Comparison of ENCODE assay signal across 23 mouse cellular contexts in the genomic region with DNA sequence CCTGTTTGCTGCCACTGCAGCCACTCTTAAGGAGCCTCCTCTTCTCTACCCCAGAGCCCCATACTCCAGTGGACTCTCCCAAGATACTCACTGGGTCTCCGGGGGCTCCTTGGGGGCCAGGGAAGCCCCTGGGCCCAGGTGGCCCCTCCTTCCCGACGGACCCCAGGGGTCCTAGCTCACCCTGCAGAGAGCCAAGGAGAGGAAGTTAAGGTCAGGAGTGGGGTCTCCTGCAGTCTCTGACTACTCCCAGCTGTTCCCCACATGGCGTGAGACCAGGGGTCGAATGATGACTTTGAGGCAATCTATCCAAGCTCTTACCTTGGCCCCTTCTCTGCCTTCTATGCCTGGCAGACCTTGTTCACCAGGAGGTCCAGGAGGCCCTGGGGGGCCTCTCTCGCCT. TPM values are rescaled to one million over a fixed set of nuclear protein-coding genes. Genes with fewer than 3 reads are reported as not detected.
DNase-seq lines count a peak whose midpoint lies in the region; ATAC-seq and TF ChIP-seq lines count a peak whose summit lies in the region.
"Had no signal": no experiment of that assay in that cellular context is flagged by ENCODE, and none has a peak within 500 bp of the region (broad histone marks: within the 10 kb centered on the region; RNA-seq: fewer than 3 reads in every experiment).

No protein-coding gene starts in this region.

- ATAC-seq in heart, embryonic 14.5 days (ENCODE audit: insufficient number of reproducible peaks, insufficient read depth, low FRiP score, low read depth), result peak; percentile 35; the same call in 1 of the 2 replicates
- ATAC-seq in kidney, postnatal 0 days (replicated peaks; ENCODE audit: low FRiP score, low read depth), result peak; percentile 40; the same call in 1 of the 2 replicates
- ATAC-seq in limb, embryonic 15.5 days (ENCODE audit: insufficient number of reproducible peaks, low FRiP score, low TSS enrichment, low read depth), result 0 out of 2 replicates have a peak, but pooled peaks have one; percentile 30
- ATAC-seq in stomach, postnatal 0 days (ENCODE audit: low FRiP score, low TSS enrichment), result peak; percentile 5; the same call in 1 of the 2 replicates
- ATAC-seq: forebrain, embryonic 15.5 days; hindbrain, embryonic 16.5 days had no signal

- TF ChIP-seq EP300 in stomach, postnatal 0 days (optimal IDR thresholded peaks at IDR 0.05), result no peak

- H3K9ac ChIP-seq in heart, embryonic 14.5 days (ENCODE audit: low read length), result no peak overlapping the region
- no peak overlapping the region for H3K9ac ChIP-seq in kidney, postnatal 0 days (ENCODE audit: low read depth, low read length)
- no peak overlapping the region for H3K9ac ChIP-seq in limb, embryonic 15.5 days
- H3K9ac ChIP-seq in stomach, postnatal 0 days (ENCODE audit: low read length), result no peak overlapping the region
- H3K9ac ChIP-seq: forebrain, embryonic 15.5 days; heart, embryonic 12.5 days; hindbrain, embryonic 12.5 days had no signal

- WGBS in heart, embryonic 14.5 days, result 58% methylated on average over 6 of the region's 6 CpGs
- WGBS in kidney, postnatal 0 days, result 33% methylated on average over 6 of the region's 6 CpGs
- 71% methylated on average over 6 of the region's 6 CpGs for WGBS in limb, embryonic 15.5 days
- WGBS in limb, embryonic 10.5 days, result 78% methylated on average over 6 of the region's 6 CpGs
- 51% methylated on average over 6 of the region's 6 CpGs for WGBS in stomach, postnatal 0 days

- peaks cover 10% of the 10 kb centered on the region for H3K9me3 ChIP-seq in heart, embryonic 14.5 days (ENCODE audit: control insufficient read depth, low read length)
- H3K9me3 ChIP-seq in kidney, postnatal 0 days (replicated peaks; ENCODE audit: low read length), result no peaks in the 10 kb centered on the region; the same call in 1 of the 2 replicates
- H3K9me3 ChIP-seq in limb, embryonic 15.5 days, result no peaks in the 10 kb centered on the region
- H3K9me3 ChIP-seq in limb, embryonic 10.5 days (replicated peaks), result no peaks in the 10 kb centered on the region
- no peaks in the 10 kb centered on the region for H3K9me3 ChIP-seq in stomach, postnatal 0 days (ENCODE audit: control insufficient read depth, low read length)
- H3K9me3 ChIP-seq: hindbrain, embryonic 12.5 days had no signal

- no peak overlapping the region for H3K4me2 ChIP-seq in heart, embryonic 14.5 days (ENCODE audit: low read length)
- no peak overlapping the region for H3K4me2 ChIP-seq in kidney, postnatal 0 days (ENCODE audit: low read length)
- no peak overlapping the region for H3K4me2 ChIP-seq in limb, embryonic 15.5 days
- H3K4me2 ChIP-seq in stomach, postnatal 0 days (replicated peaks; ENCODE audit: low read depth), result no peak overlapping the region
- H3K4me2 ChIP-seq: forebrain, embryonic 15.5 days; heart, embryonic 12.5 days; hindbrain, embryonic 12.5 days had no signal

- intact Hi-C loops in heart, postnatal 36 days (cut with DNase I), result no loop called here

- DNase-seq in heart, postnatal 36 days, result no peak
- peak; percentile 53 for DNase-seq in kidney, postnatal 0 days (ENCODE audit: low spot score)
- DNase-seq in kidney, adult 18-20 months, result no peak
- DNase-seq in limb, embryonic 10.5 days (ENCODE audit: low spot score), result no peak
- no peak for DNase-seq in stomach, postnatal 0 days (ENCODE audit: low spot score)
- DNase-seq: adrenal gland, adult 2 months; adrenal gland, postnatal 25 days; cerebellum, adult 18-20 months; cerebellum, adult 9-11 months; cerebellum, postnatal 36 days; gastrocnemius, postnatal 10 days; heart, adult 18-20 months; heart, postnatal 4 days had no signal

- no peaks in the 10 kb centered on the region for H3K27me3 ChIP-seq in heart, embryonic 14.5 days (ENCODE audit: control insufficient read depth, insufficient read depth, low read length)
- no peaks in the 10 kb centered on the region for H3K27me3 ChIP-seq in kidney, postnatal 0 days (ENCODE audit: insufficient read depth, low read length)
- H3K27me3 ChIP-seq in limb, embryonic 15.5 days, result no peaks in the 10 kb centered on the region
- H3K27me3 ChIP-seq in limb, embryonic 10.5 days (ENCODE audit: low read depth, poor library complexity, severe bottlenecking), result no peaks in the 10 kb centered on the region
- no peaks in the 10 kb centered on the region for H3K27me3 ChIP-seq in stomach, postnatal 0 days (ENCODE audit: control insufficient read depth, insufficient read depth, low read length)
- H3K27me3 ChIP-seq: forebrain, embryonic 15.5 days; heart, embryonic 12.5 days; hindbrain, embryonic 12.5 days had no signal

- H3K36me3 ChIP-seq in heart, embryonic 14.5 days (ENCODE audit: control insufficient read depth, insufficient read depth, low read length), result no peaks in the 10 kb centered on the region
- H3K36me3 ChIP-seq in kidney, postnatal 0 days (ENCODE audit: insufficient read depth, low read length), result no peaks in the 10 kb centered on the region
- H3K36me3 ChIP-seq in limb, embryonic 15.5 days, result no peaks in the 10 kb centered on the region
- H3K36me3 ChIP-seq in limb, embryonic 10.5 days, result no peaks in the 10 kb centered on the region
- no peaks in the 10 kb centered on the region for H3K36me3 ChIP-seq in stomach, postnatal 0 days (ENCODE audit: control insufficient read depth, insufficient read depth, low read length)
- H3K36me3 ChIP-seq: forebrain, embryonic 15.5 days; heart, embryonic 12.5 days; hindbrain, embryonic 12.5 days had no signal

- no peak for TF ChIP-seq CTCF in kidney, postnatal 0 days (IDR thresholded peaks at IDR 0.05; ENCODE audit: low read depth)
- no peak for TF ChIP-seq CTCF in stomach, postnatal 0 days (IDR thresholded peaks at IDR 0.05; ENCODE audit: low read depth)

- H3K4me1 ChIP-seq in heart, embryonic 14.5 days (ENCODE audit: control insufficient read depth in 2 of 2, insufficient read depth in 2 of 2, low read length in 2 of 2), result no peaks in the 10 kb centered on the region
- H3K4me1 ChIP-seq in kidney, postnatal 0 days (replicated peaks; ENCODE audit: insufficient read depth, low read length), result 0 out of 2 replicates have a peak, but pooled peaks cover 3% of the 10 kb centered on the region
- peaks cover 3% of the 10 kb centered on the region; the same call in 1 of the 2 replicates for H3K4me1 ChIP-seq in limb, embryonic 15.5 days
- H3K4me1 ChIP-seq in limb, embryonic 10.5 days, result peaks cover 13% of the 10 kb centered on the region
- no peaks in the 10 kb centered on the region for H3K4me1 ChIP-seq in stomach, postnatal 0 days (replicated peaks; ENCODE audit: control insufficient read depth, insufficient read depth)
- H3K4me1 ChIP-seq: forebrain, embryonic 15.5 days; heart, embryonic 12.5 days; hindbrain, embryonic 12.5 days had no signal

- no peak overlapping the region for H3K4me3 ChIP-seq in heart, embryonic 14.5 days (ENCODE audit: control insufficient read depth in 1 of 2, insufficient read depth in 1 of 2, low read depth in 1 of 2, low read length in 2 of 2)
- no peak overlapping the region for H3K4me3 ChIP-seq in kidney, postnatal 0 days (replicated peaks; ENCODE audit: low read depth, low read length)
- H3K4me3 ChIP-seq in limb, embryonic 15.5 days, result no peak overlapping the region
- H3K4me3 ChIP-seq in limb, embryonic 10.5 days, result no peak overlapping the region
- no peak overlapping the region for H3K4me3 ChIP-seq in stomach, postnatal 0 days (ENCODE audit: low read depth, low read length)
- H3K4me3 ChIP-seq: forebrain, embryonic 15.5 days; heart, embryonic 12.5 days; hindbrain, embryonic 12.5 days had no signal

- H3K27ac ChIP-seq in heart, embryonic 14.5 days (replicated peaks in 1 of 2; ENCODE audit: control insufficient read depth in 1 of 2, insufficient read depth in 1 of 2, low read depth in 2 of 2, low read length in 2 of 2), result no peak overlapping the region
- no peak overlapping the region for H3K27ac ChIP-seq in kidney, postnatal 0 days
- H3K27ac ChIP-seq in limb, embryonic 15.5 days, result no peak overlapping the region
- no peak overlapping the region for H3K27ac ChIP-seq in limb, embryonic 10.5 days
- no peak overlapping the region for H3K27ac ChIP-seq in stomach, postnatal 0 days (replicated peaks)
- H3K27ac ChIP-seq: forebrain, embryonic 15.5 days; hindbrain, embryonic 12.5 days had no signal

RNA-seq across cellular contexts. Expression of gene Col5a3, which starts 29.8 kb away (rescaled TPM):
- 0.12 and 0.20 TPM in 2 replicates for polyA plus RNA-seq in heart, embryonic 14.5 days (2014; fragmentation: Nextera tagmentation; extraction: Ambion mirVana)
- 10 to 100 TPM; 17.2 to 22.0 TPM for total RNA-seq in heart, postnatal 36 days (2021)
- 0.82 and 1.2 TPM in 2 replicates for polyA plus RNA-seq in kidney, postnatal 0 days (2015; fragmentation: Nextera tagmentation; extraction: Ambion mirVana)
- 8.0 and 15.3 TPM in 2 replicates for polyA plus RNA-seq in limb, embryonic 15.5 days (2015; fragmentation: Nextera tagmentation; extraction: Ambion mirVana)
- polyA plus RNA-seq in limb, embryonic 10.5 days (2016; fragmentation: Nextera tagmentation; extraction: Ambion mirVana), result 0.06 and 0.13 TPM in 2 replicates
- 2.4 and 2.6 TPM in 2 replicates for polyA plus RNA-seq in stomach, postnatal 0 days (2015; fragmentation: Nextera tagmentation; extraction: Ambion mirVana)

RNA-seq across cellular contexts. Expression of gene Rdh8, which starts 33.2 kb away (rescaled TPM):
- not detected in 2 replicates for polyA plus RNA-seq in heart, embryonic 14.5 days (2014; fragmentation: Nextera tagmentation; extraction: Ambion mirVana)
- not detected for total RNA-seq in heart, postnatal 36 days (2021)
- polyA plus RNA-seq in kidney, postnatal 0 days (2015; fragmentation: Nextera tagmentation; extraction: Ambion mirVana), result not detected in 2 replicates
- not detected in 2 replicates for polyA plus RNA-seq in limb, embryonic 15.5 days (2015; fragmentation: Nextera tagmentation; extraction: Ambion mirVana)
- not detected in 2 replicates for polyA plus RNA-seq in limb, embryonic 10.5 days (2016; fragmentation: Nextera tagmentation; extraction: Ambion mirVana)
- polyA plus RNA-seq in stomach, postnatal 0 days (2015; fragmentation: Nextera tagmentation; extraction: Ambion mirVana), result not detected in 2 replicates
- total RNA-seq: adrenal gland, adult 2 months; adrenal gland, postnatal 25 days; ES-E14; gastrocnemius, postnatal 10 days; gastrocnemius, postnatal 4 days; heart, adult 18-20 months; heart, postnatal 4 days had no signal
- polyA plus RNA-seq: adrenal gland, adult 2 months; embryonic facial prominence, embryonic 14.5 days; forebrain, embryonic 15.5 days; heart, embryonic 12.5 days; heart, postnatal 0 days; hindbrain, embryonic 12.5 days; hindbrain, embryonic 16.5 days had no signal

RNA-seq across cellular contexts. Expression of gene Olfm2, which starts 38.9 kb away (rescaled TPM):
- polyA plus RNA-seq in heart, embryonic 14.5 days (2014; fragmentation: Nextera tagmentation; extraction: Ambion mirVana), result 0.42 and 1.3 TPM in 2 replicates
- under 1 TPM; 0.19 to 0.31 TPM for total RNA-seq in heart, postnatal 36 days (2021)
- polyA plus RNA-seq in kidney, postnatal 0 days (2015; fragmentation: Nextera tagmentation; extraction: Ambion mirVana), result 3.4 and 3.6 TPM in 2 replicates
- polyA plus RNA-seq in limb, embryonic 15.5 days (2015; fragmentation: Nextera tagmentation; extraction: Ambion mirVana), result 9.3 and 9.7 TPM in 2 replicates
- 1.5 and 3.2 TPM in 2 replicates for polyA plus RNA-seq in limb, embryonic 10.5 days (2016; fragmentation: Nextera tagmentation; extraction: Ambion mirVana)
- polyA plus RNA-seq in stomach, postnatal 0 days (2015; fragmentation: Nextera tagmentation; extraction: Ambion mirVana), result 2.3 and 2.5 TPM in 2 replicates
